Mouse (Mus musculus) heart, adult 11 months (tissue): ENCODE measurements around the gene Vps13c.

Experiments
- DNase-seq: peaks from one replicate; pipeline ENCODE4 v3.0.0; 2022

Vps13c gene

GRCm38 (mm10) chr9:67831359-67832045, 8.7 kb upstream of the Vps13c start:
- DNase-seq = peak; percentile 83

- peak; percentile 91 for DNase-seq
These were observed 8.1 kb upstream of the Vps13c start, which contains the start of gene C2cd4a for GRCm38 (mm10) chr9:67832046-67832605. Gene C2cd4a (minus strand): TSS chr9:67832330.

GRCm38 (mm10) chr9:67834535-67834934, 5.7 kb upstream of the Vps13c start:
- peak; percentile 64 for DNase-seq

GRCm38 (mm10) chr9:67837311-67837710, 2.9 kb upstream of the Vps13c start:
- no peak for DNase-seq

GRCm38 (mm10) chr9:67842797-67843196, 2.6 kb downstream of the Vps13c start:
- DNase-seq = peak; percentile 94

GRCm38 (mm10) chr9:67845012-67845411, 4.8 kb downstream of the Vps13c start:
- no peak for DNase-seq

- DNase-seq = peak; percentile 93
These were observed 5.5 kb downstream of the Vps13c start for GRCm38 (mm10) chr9:67845648-67846047.

- no peak for DNase-seq
These were observed 5.9 kb downstream of the Vps13c start for GRCm38 (mm10) chr9:67846089-67846488.

GRCm38 (mm10) chr9:67847606-67848005, 7.4 kb downstream of the Vps13c start:
- DNase-seq = no peak

- DNase-seq = no peak
These were observed 9.2 kb downstream of the Vps13c start for GRCm38 (mm10) chr9:67849397-67849796.

GRCm38 (mm10) chr9:67849846-67850245, 9.7 kb downstream of the Vps13c start:
- no peak for DNase-seq

- DNase-seq = no peak
These were observed 11.0 kb downstream of the Vps13c start for GRCm38 (mm10) chr9:67851150-67851549.

- DNase-seq = no peak
These were observed 20.1 kb downstream of the Vps13c start for GRCm38 (mm10) chr9:67860273-67860672.

GRCm38 (mm10) chr9:67863332-67863731, 23.1 kb downstream of the Vps13c start:
- no peak for DNase-seq

- no peak for DNase-seq
These were observed 23.8 kb downstream of the Vps13c start for GRCm38 (mm10) chr9:67864011-67864410.

- no peak for DNase-seq
These were observed 25.2 kb downstream of the Vps13c start for GRCm38 (mm10) chr9:67865411-67865810.

- no peak for DNase-seq
These were observed 27.2 kb downstream of the Vps13c start for GRCm38 (mm10) chr9:67867411-67867810.

GRCm38 (mm10) chr9:67869691-67870450, 29.7 kb downstream of the Vps13c start:
- no peak for DNase-seq

- DNase-seq = no peak
These were observed 34.5 kb downstream of the Vps13c start for GRCm38 (mm10) chr9:67874522-67875222.

GRCm38 (mm10) chr9:67875337-67875736, 35.1 kb downstream of the Vps13c start:
- DNase-seq = no peak

- no peak for DNase-seq
These were observed 37.0 kb downstream of the Vps13c start for GRCm38 (mm10) chr9:67877081-67877718.

- DNase-seq = no peak
These were observed 38.1 kb downstream of the Vps13c start for GRCm38 (mm10) chr9:67878197-67878769.
